Mouse (Mus musculus) midbrain, embryonic 14.5 days (tissue): ENCODE results near the gene Xylb. TPM values are rescaled to one million over a fixed set of nuclear protein-coding genes. Genes with fewer than 3 reads are reported as not detected.

ENCODE experiments used
- ATAC-seq: fragments of 200-750 bp; cut with Nextera tagmentation; 2 replicates; pipeline ENCODE4 v1.8.0; 2017; ENCODE audit warnings: moderate number of reproducible peaks, moderate library complexity; ENCODE audit not compliant: low FRiP score, low TSS enrichment
- DNase-seq: peaks from one replicate; pipeline ENCODE4 v3.0.0-alpha.2; 2015
- H3K27ac ChIP-seq: fragments of 300-500 bp; sonication (generic); replicated peaks from 2 replicates; pipeline ENCODE4 v1.5.1; 2014; ENCODE audit warnings: mild to moderate bottlenecking, low read depth, low read length, moderate library complexity
- H3K27me3 ChIP-seq: fragments of 300-500 bp; sonication (generic); 2 replicates; pipeline ENCODE4 v1.6.1; 2014; ENCODE audit warnings: low read length, control low read depth, mixed read lengths; ENCODE audit not compliant: control insufficient read depth, insufficient read depth
- H3K36me3 ChIP-seq: fragments of 300-500 bp; sonication (generic); 2 replicates; pipeline ENCODE4 v1.6.1; 2014; ENCODE audit warnings: low read length, control low read depth; ENCODE audit not compliant: control insufficient read depth, insufficient read depth
- H3K4me1 ChIP-seq: fragments of 300-500 bp; sonication (generic); 2 replicates; pipeline ENCODE4 v1.6.1; 2014; ENCODE audit warnings: mild to moderate bottlenecking, antibody characterized with exemption, low read length, control low read depth; ENCODE audit not compliant: control insufficient read depth, insufficient read depth
- H3K4me2 ChIP-seq: fragments of 300-500 bp; sonication (generic); 2 replicates; pipeline ENCODE4 v1.6.1; 2014; ENCODE audit warnings: mild to moderate bottlenecking, low read length, moderate library complexity
- H3K4me3 ChIP-seq: fragments of 300-500 bp; sonication (generic); replicated peaks from 2 replicates; pipeline ENCODE4 v1.5.1; 2014; ENCODE audit warnings: low read depth, low read length
- H3K9ac ChIP-seq: fragments of 300-500 bp; sonication (generic); replicated peaks from 2 replicates; pipeline ENCODE4 v1.6.1; 2014; ENCODE audit warnings: mild to moderate bottlenecking, low read length, moderate library complexity
- H3K9me3 ChIP-seq: fragments of 300-500 bp; sonication (generic); 2 replicates; pipeline ENCODE4 v1.6.1; 2016; ENCODE audit warnings: low read length, control low read depth, mixed read lengths; ENCODE audit not compliant: control insufficient read depth
- WGBS: fragments of 180-500 bp; shearing (Covaris S2); extraction: QIAGEN DNeasy Blood & Tissue Kit; methylation state at CpG from one replicate; pipeline ENCODE4 v1.1.7; 2014; 5-methylcytosine and 5-hydroxymethylcytosine counted together
- polyA plus RNA-seq: library from polyadenylated mRNA; unstranded; fragments of >200 nt; fragmentation: Nextera tagmentation; extraction: Ambion mirVana; gene quantifications from 2 replicates; pipeline ENCODE4 v1.2.1, GENCODE M21; 2014

Xylb gene
- polyA plus RNA-seq, 1 experiment from 2014 or later: 2.4 TPM

GRCm38 (mm10) chr9:119323260-119323645, 33.9 kb upstream of the Xylb start:
- H3K4me3 ChIP-seq: peak overlapping the region; percentile 96
- H3K36me3 ChIP-seq: no peaks in the 10 kb centered on the region
- peak overlapping the region; percentile 87 for H3K27ac ChIP-seq
- H3K9me3 ChIP-seq: no peaks in the 10 kb centered on the region
- DNase-seq (no peak), ATAC-seq (no peak)
- WGBS: 5% methylated on average over 9 of the region's 9 CpGs
- H3K4me2 ChIP-seq: peak overlapping the region; percentile 88
- H3K27me3 ChIP-seq: no peaks in the 10 kb centered on the region
- peaks cover 17% of the 10 kb centered on the region for H3K4me1 ChIP-seq
- peak overlapping the region; percentile 78 for H3K9ac ChIP-seq

- H3K4me2 ChIP-seq: no peak overlapping the region
- ATAC-seq (no peak), DNase-seq (no peak)
- H3K27ac ChIP-seq: no peak overlapping the region
- H3K4me3 ChIP-seq: no peak overlapping the region
- peaks cover 17% of the 10 kb centered on the region for H3K4me1 ChIP-seq
- no peaks in the 10 kb centered on the region for H3K36me3 ChIP-seq
- H3K27me3 ChIP-seq: no peaks in the 10 kb centered on the region
- 88% methylated on average over 1 of the region's 1 CpGs for WGBS
- no peak overlapping the region for H3K9ac ChIP-seq
- H3K9me3 ChIP-seq: no peaks in the 10 kb centered on the region
These were observed 33.1 kb upstream of the Xylb start for GRCm38 (mm10) chr9:119324130-119324529.

- no peaks in the 10 kb centered on the region for H3K27me3 ChIP-seq
- H3K4me1 ChIP-seq: 0 out of 2 replicates have a peak, but pooled peaks cover 6% of the 10 kb centered on the region
- no peak overlapping the region for H3K27ac ChIP-seq
- no peaks in the 10 kb centered on the region for H3K36me3 ChIP-seq
- ATAC-seq: no peak
- H3K4me3 ChIP-seq: no peak overlapping the region
- no peaks in the 10 kb centered on the region for H3K9me3 ChIP-seq
- no peak overlapping the region for H3K9ac ChIP-seq
- no peak for DNase-seq
- no peak overlapping the region for H3K4me2 ChIP-seq
- WGBS: 84% methylated on average over 3 of the region's 3 CpGs
These were observed 28.7 kb upstream of the Xylb start for GRCm38 (mm10) chr9:119328488-119328887.

GRCm38 (mm10) chr9:119330186-119330963, 26.8 kb upstream of the Xylb start:
- no peak for ATAC-seq
- 90% methylated on average over 15 of the region's 15 CpGs for WGBS

GRCm38 (mm10) chr9:119334324-119334723, 22.9 kb upstream of the Xylb start:
- no peak for ATAC-seq
- 78% methylated on average over 10 of the region's 10 CpGs for WGBS

More at GRCm38 (mm10) chr9:119330186-119330963, 26.8 kb upstream of the Xylb start:
- Histone ChIP-seq H3K9me3 (no peaks in the 10 kb centered on the region), H3K27ac (no peak overlapping the region), H3K4me3 (no peak overlapping the region), H3K4me2 (no peak overlapping the region), H3K9ac (no peak overlapping the region), H3K27me3 (no peaks in the 10 kb centered on the region), H3K36me3 (no peaks in the 10 kb centered on the region), H3K4me1 (no peaks in the 10 kb centered on the region)
- no peak for DNase-seq

GRCm38 (mm10) chr9:119334834-119335233, 22.3 kb upstream of the Xylb start:
- Histone ChIP-seq H3K27ac (no peak overlapping the region), H3K4me3 (no peak overlapping the region), H3K9ac (no peak overlapping the region), H3K4me1 (peaks cover 4% of the 10 kb centered on the region; the same call in 1 of the 2 replicates), H3K36me3 (no peaks in the 10 kb centered on the region), H3K27me3 (peaks cover 5% of the 10 kb centered on the region), H3K9me3 (no peaks in the 10 kb centered on the region), H3K4me2 (no peak overlapping the region)
- DNase-seq (no peak), ATAC-seq (no peak)
- WGBS: 88% methylated on average over 2 of the region's 2 CpGs

More at GRCm38 (mm10) chr9:119334324-119334723, 22.9 kb upstream of the Xylb start:
- no peak overlapping the region for H3K4me2 ChIP-seq
- H3K9me3 ChIP-seq: no peaks in the 10 kb centered on the region
- no peaks in the 10 kb centered on the region for H3K4me1 ChIP-seq
- no peaks in the 10 kb centered on the region for H3K36me3 ChIP-seq
- H3K27ac ChIP-seq: no peak overlapping the region
- no peak overlapping the region for H3K9ac ChIP-seq
- H3K4me3 ChIP-seq: no peak overlapping the region
- H3K27me3 ChIP-seq: peaks cover 5% of the 10 kb centered on the region
- no peak for DNase-seq

GRCm38 (mm10) chr9:119335571-119335970, 21.6 kb upstream of the Xylb start:
- Histone ChIP-seq H3K4me1 (peaks cover 12% of the 10 kb centered on the region; the same call in 1 of the 2 replicates), H3K4me2 (no peak overlapping the region), H3K4me3 (no peak overlapping the region), H3K27me3 (peaks cover 5% of the 10 kb centered on the region), H3K36me3 (no peaks in the 10 kb centered on the region), H3K9ac (no peak overlapping the region), H3K9me3 (no peaks in the 10 kb centered on the region), H3K27ac (no peak overlapping the region)
- WGBS: 86% methylated on average over 4 of the region's 4 CpGs
- ATAC-seq: no peak
- no peak for DNase-seq

- DNase-seq: no peak
- H3K4me2 ChIP-seq: no peak overlapping the region
- ATAC-seq: no peak
- H3K36me3 ChIP-seq: no peaks in the 10 kb centered on the region
- no peaks in the 10 kb centered on the region for H3K9me3 ChIP-seq
- WGBS: 90% methylated on average over 14 of the region's 14 CpGs
- H3K4me1 ChIP-seq: peaks cover 23% of the 10 kb centered on the region
- no peak overlapping the region for H3K4me3 ChIP-seq
- no peak overlapping the region for H3K27ac ChIP-seq
- H3K27me3 ChIP-seq: peaks cover 5% of the 10 kb centered on the region
- no peak overlapping the region for H3K9ac ChIP-seq
These were observed 19.3 kb upstream of the Xylb start for GRCm38 (mm10) chr9:119337842-119338241.

GRCm38 (mm10) chr9:119338350-119338749, 18.8 kb upstream of the Xylb start:
- Histone ChIP-seq H3K9me3 (no peaks in the 10 kb centered on the region), H3K27ac (no peak overlapping the region), H3K27me3 (peaks cover 5% of the 10 kb centered on the region), H3K4me3 (no peak overlapping the region), H3K4me1 (peaks cover 24% of the 10 kb centered on the region), H3K9ac (no peak overlapping the region), H3K4me2 (no peak overlapping the region), H3K36me3 (peaks cover under 1% of the 10 kb centered on the region; the same call in 1 of the 2 replicates)
- DNase-seq (no peak), ATAC-seq (no peak)
- WGBS: 92% methylated on average over 3 of the region's 3 CpGs
